Mouse (Mus musculus) G1E (cell line): ENCODE results near the gene Usp6nl. TPM values are rescaled to one million over a fixed set of nuclear protein-coding genes. Genes with fewer than 3 reads are reported as not detected.
A peak's percentile ranks its signal among the peaks of the same experiment; 100 is the strongest.

ENCODE experiments used
- ATAC-seq: 2 replicates; pipeline ENCODE4 v1.8.0; 2016; ENCODE audit warnings: mild to moderate bottlenecking; ENCODE audit not compliant: insufficient number of reproducible peaks, poor library complexity, low FRiP score, severe bottlenecking; ENCODE audit errors: extremely low read depth
- DNase-seq: peaks from one replicate; pipeline ENCODE4 v3.0.0; 2012; ENCODE audit warnings: low spot score
- H3K27me3 ChIP-seq: 2 replicates; pipeline ENCODE4 v1.6.1; 2012; ENCODE audit warnings: mild to moderate bottlenecking, low read length, inconsistent platforms; ENCODE audit not compliant: insufficient read depth
- H3K36me3 ChIP-seq: replicated peaks from 2 replicates; pipeline ENCODE3; 2012; ENCODE audit warnings: mild to moderate bottlenecking, inconsistent platforms
- H3K4me1 ChIP-seq: 2 replicates; pipeline ENCODE4 v1.6.1; 2012; ENCODE audit warnings: low read depth, low read length, inconsistent platforms, mixed read lengths; ENCODE audit not compliant: insufficient read depth
- H3K4me3 ChIP-seq: 2 replicates; pipeline ENCODE4 v1.5.1; 2012; ENCODE audit warnings: low read depth, mild to moderate bottlenecking, inconsistent platforms, low read length, moderate library complexity, mixed read lengths
- H3K9me3 ChIP-seq: replicated peaks from 2 replicates; pipeline ENCODE4 v1.6.1; 2012; ENCODE audit warnings: inconsistent platforms
- CTCF ChIP-seq: IDR thresholded peaks from 2 replicates; pipeline ENCODE4 v1.5.1; 2012; ENCODE audit warnings: low read depth, low read length, inconsistent platforms, mixed read lengths
- GATA1 ChIP-seq: IDR thresholded peaks from 2 replicates; pipeline ENCODE4 v1.6.1; 2012; ENCODE audit warnings: borderline replicate concordance, low read length, inconsistent platforms, mixed read lengths
- GATA2 ChIP-seq: IDR thresholded peaks from 2 replicates; pipeline ENCODE4 v1.6.1; 2012; ENCODE audit warnings: low read depth, low read length, inconsistent platforms, borderline replicate concordance
- POLR2AphosphoS5 ChIP-seq: IDR thresholded peaks from 2 replicates; pipeline ENCODE4 v1.6.1; 2012; ENCODE audit warnings: low read depth, low read length, inconsistent platforms; ENCODE audit not compliant: insufficient replicate concordance
- TAL1 ChIP-seq: conservative IDR thresholded peaks from 2 replicates; pipeline ENCODE4 v1.6.1; 2012; ENCODE audit warnings: low read depth, low read length, inconsistent platforms, mixed read lengths
- polyA plus RNA-seq: library from polyadenylated mRNA; stranded (reverse); fragments of >175 nt; gene quantifications from 2 replicates; pipeline ENCODE4 v1.2.3, GENCODE M21; 2012
- total RNA-seq, 2 experiments: library from RNA; stranded (forward) in 1 of 2; stranded (reverse) in 1 of 2; fragments of 200-1000 nt in 1 of 2; fragments of >200 nt in 1 of 2; fragmentation: Nextera tagmentation in 1 of 2; gene quantifications; 2 replicates each; pipeline ENCODE4 v1.2.3; 2014 to 2017

Usp6nl gene
- total and polyA plus RNA-seq, 3 experiments = 17.2 to 45.3 (median 17.5) TPM

DNA sequence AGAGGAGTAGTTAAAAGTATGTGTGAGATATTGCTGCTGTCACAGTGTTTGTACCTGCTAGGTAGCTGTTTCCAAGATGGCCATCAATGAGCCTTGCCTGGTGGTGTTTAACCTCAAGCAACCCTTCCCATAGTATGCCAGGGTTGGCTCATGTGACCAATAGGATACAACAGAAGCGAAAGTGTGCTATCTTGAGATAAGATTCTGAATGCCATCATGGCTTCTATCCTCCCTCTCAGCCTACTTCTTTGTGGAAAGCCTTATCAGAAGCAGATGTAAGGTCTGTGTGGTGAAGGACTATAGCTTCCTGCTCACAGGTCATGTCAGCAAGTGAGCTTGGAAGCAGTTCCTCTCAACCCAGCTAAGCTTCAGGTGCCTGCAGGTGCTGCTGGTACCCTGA is 36.7 kb upstream of the Usp6nl start:
- Histone ChIP-seq H3K27me3 (no peaks in the 10 kb centered on the region), H3K4me3 (no peak overlapping the region), H3K4me1 (peaks cover 60% of the 10 kb centered on the region), H3K36me3 (no peaks in the 10 kb centered on the region), H3K9me3 (peaks cover 5% of the 10 kb centered on the region)
- no peak for TF ChIP-seq GATA1
- TF ChIP-seq TAL1 = peak; percentile 99
- peak; percentile 67 for DNase-seq
- peak; percentile 93 for ATAC-seq

GRCm38 (mm10) chr2:6293825-6294444 is 28.5 kb upstream of the Usp6nl start:
- Histone ChIP-seq H3K36me3 (no peaks in the 10 kb centered on the region), H3K27me3 (no peaks in the 10 kb centered on the region), H3K9me3 (no peaks in the 10 kb centered on the region), H3K4me1 (peaks cover 26% of the 10 kb centered on the region), H3K4me3 (no peak overlapping the region)
- ATAC-seq = no peak
- DNase-seq = no peak
- no peak for TF ChIP-seq TAL1
- no peak for TF ChIP-seq GATA2
- TF ChIP-seq GATA1 = no peak
- no peak for TF ChIP-seq CTCF
- TF ChIP-seq POLR2AphosphoS5 = no peak

DNA sequence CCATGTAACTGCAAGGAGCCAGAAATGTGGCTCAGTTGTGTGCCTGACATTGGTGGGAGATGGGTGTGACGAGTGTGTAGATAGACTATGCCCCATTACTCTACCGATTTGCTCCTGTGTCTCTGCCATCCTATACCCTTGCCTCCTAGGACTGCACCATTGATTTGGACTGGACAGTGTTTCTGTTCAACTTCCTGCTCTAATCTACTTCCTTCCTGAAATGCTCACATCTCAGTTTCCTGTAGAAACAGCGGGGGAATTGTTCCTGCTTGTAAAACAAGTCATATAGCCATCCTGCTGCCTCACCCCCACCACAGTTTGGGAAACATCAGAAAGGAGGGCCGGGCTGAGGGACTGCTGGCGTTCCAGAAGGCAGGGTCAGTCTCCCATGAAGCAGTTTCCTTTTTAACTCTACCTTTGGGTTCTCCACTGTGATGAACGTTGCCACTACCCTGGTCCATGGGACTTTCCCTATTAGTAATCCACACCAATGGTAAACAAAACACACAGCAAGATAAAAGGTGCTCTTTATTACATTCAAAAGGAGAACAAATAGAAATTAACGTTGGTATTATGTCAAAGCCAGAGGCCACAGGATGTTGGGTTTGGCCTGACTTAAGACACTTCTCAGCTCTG is 27.4 kb upstream of the Usp6nl start:
- Histone ChIP-seq H3K4me1 (peaks cover 26% of the 10 kb centered on the region), H3K27me3 (no peaks in the 10 kb centered on the region), H3K4me3 (no peak overlapping the region), H3K36me3 (no peaks in the 10 kb centered on the region), H3K9me3 (no peaks in the 10 kb centered on the region)
- ATAC-seq = no peak
- no peak for TF ChIP-seq CTCF
- TF ChIP-seq GATA1 = no peak
- no peak for TF ChIP-seq TAL1
- no peak for TF ChIP-seq GATA2
- no peak for TF ChIP-seq POLR2AphosphoS5
- DNase-seq = no peak

DNA sequence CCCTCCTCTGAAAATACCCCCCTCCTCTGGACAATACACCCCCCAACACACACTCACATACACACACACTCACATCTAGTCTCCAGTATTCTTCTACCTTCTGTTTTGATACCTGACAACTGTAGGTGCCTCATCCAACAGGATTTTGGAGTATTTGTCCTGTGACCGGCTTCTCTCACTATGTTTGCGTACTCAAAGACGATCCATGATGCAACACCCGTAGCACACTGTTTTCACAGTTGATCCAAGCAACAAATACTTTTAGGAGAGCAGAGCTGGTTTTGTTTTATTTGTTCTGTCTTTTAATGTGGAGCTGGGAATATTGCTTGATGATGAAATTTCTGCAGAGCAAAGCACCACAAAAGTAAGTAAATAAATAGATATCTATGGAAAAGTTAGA is 17.7 kb upstream of the Usp6nl start:
- Histone ChIP-seq H3K4me3 (no peak overlapping the region), H3K27me3 (no peaks in the 10 kb centered on the region), H3K9me3 (no peaks in the 10 kb centered on the region), H3K36me3 (no peaks in the 10 kb centered on the region), H3K4me1 (peaks cover 32% of the 10 kb centered on the region)
- ATAC-seq (no peak), DNase-seq (no peak)
- TF ChIP-seq CTCF (no peak), TAL1 (no peak), GATA1 (no peak)

DNA sequence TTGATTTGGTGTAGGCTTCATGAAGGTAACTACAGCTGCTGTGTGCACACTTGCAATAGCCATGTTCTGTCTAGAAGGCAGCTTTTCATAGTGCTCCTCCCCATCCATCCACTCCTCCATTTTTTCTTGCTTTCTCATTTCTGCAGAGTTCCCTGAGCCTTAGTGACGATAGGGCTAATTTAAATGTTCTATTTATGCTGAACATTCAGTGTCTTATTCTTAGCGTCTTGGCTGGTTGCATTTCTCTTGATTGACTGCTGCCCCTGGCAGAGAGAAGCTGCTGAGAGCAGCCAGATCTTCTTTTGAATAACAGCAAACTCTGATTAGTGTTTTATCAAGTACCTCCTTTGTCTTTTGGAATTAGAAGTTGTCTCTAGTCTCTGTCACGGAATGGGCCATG is 15.6 kb upstream of the Usp6nl start:
- Histone ChIP-seq H3K9me3 (no peaks in the 10 kb centered on the region), H3K36me3 (no peaks in the 10 kb centered on the region), H3K4me1 (peaks cover 32% of the 10 kb centered on the region), H3K4me3 (no peak overlapping the region), H3K27me3 (no peaks in the 10 kb centered on the region)
- no peak for DNase-seq
- ATAC-seq = no peak
- TF ChIP-seq TAL1 = no peak
- no peak for TF ChIP-seq GATA1
- no peak for TF ChIP-seq CTCF
- no peak for TF ChIP-seq POLR2AphosphoS5
- no peak for TF ChIP-seq GATA2

GRCm38 (mm10) chr2:6309373-6309821 is 13.1 kb upstream of the Usp6nl start:
- ATAC-seq (no peak), DNase-seq (no peak)
- Histone ChIP-seq H3K9me3 (no peaks in the 10 kb centered on the region), H3K36me3 (no peaks in the 10 kb centered on the region), H3K27me3 (no peaks in the 10 kb centered on the region), H3K4me1 (peaks cover 50% of the 10 kb centered on the region), H3K4me3 (no peak overlapping the region)
- no peak for TF ChIP-seq GATA1
- no peak for TF ChIP-seq GATA2
- no peak for TF ChIP-seq POLR2AphosphoS5
- no peak for TF ChIP-seq CTCF
- TF ChIP-seq TAL1 = no peak
